Mouse (Mus musculus): ENCODE data around the gene Exosc5.

- TF ChIP-seq CTCF (IDR thresholded peaks at IDR 0.05; ENCODE audit: extremely low read depth, insufficient read length, insufficient replicate concordance, low read depth, low read length) (no peak), POLR2A (IDR thresholded peaks at IDR 0.05; ENCODE audit: low read depth, low read length) (no peak)
These were observed 10.7 kb downstream of the Exosc5 start for GRCm38 (mm10) chr7:25669631-25670030.
